Mouse (Mus musculus) small intestine, adult 2 months (tissue): Measurements from ENCODE around the gene Pspn.

Source experiments
- CTCF ChIP-seq: fragments of 200-500 bp; IDR thresholded peaks from 2 replicates; pipeline ENCODE4 v1.5.1; 2012; ENCODE audit warnings: low read depth, mild to moderate bottlenecking, control low read depth, inconsistent platforms, low read length, moderate library complexity, mixed read lengths; ENCODE audit not compliant: insufficient replicate concordance, insufficient read length; ENCODE audit errors: extremely low read depth
- POLR2A ChIP-seq: fragments of 200-500 bp; IDR thresholded peaks from 2 replicates; pipeline ENCODE4 v1.6.1; 2012; ENCODE audit warnings: low read depth, mild to moderate bottlenecking, control low read depth, inconsistent platforms, low read length, moderate library complexity

DNA sequence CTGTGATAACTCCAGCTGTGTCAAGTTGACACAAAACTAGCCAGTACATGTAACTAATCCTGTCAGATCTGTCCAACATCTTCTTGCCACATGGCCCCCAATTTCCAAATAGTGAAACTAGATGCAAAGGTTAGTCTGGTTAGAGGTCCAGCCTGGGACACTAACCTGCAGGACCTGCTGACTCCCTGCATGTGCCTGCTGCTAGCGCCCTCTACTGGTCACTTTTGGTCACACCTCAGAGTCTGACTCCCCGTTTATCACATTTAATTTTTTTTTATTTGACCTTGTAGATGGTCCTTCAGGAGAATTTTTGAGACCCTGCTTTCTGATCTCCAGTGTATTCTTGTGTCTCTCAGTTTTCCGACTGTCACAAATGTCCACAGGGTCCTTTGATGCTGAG is 48.9 kb downstream of the Pspn start:
- TF ChIP-seq CTCF (peak; percentile 93), POLR2A (no peak)
